Mouse (Mus musculus) urinary bladder, adult 18-20 months (tissue): ENCODE data around the gene Tpsg1.

Source experiments
- DNase-seq, 2 experiments: peaks; one replicate each; pipeline ENCODE4 v3.0.0; 2022; ENCODE audit warnings: low spot score in 2 of 2, mixed read lengths in 2 of 2

The Tpsg1 gene

GRCm38 (mm10) chr17:25368973-25369372 is at the start of gene Tpsg1:
Tpsg1 (plus strand) TSS chr17:25369273.
- DNase-seq: no peak

DNA sequence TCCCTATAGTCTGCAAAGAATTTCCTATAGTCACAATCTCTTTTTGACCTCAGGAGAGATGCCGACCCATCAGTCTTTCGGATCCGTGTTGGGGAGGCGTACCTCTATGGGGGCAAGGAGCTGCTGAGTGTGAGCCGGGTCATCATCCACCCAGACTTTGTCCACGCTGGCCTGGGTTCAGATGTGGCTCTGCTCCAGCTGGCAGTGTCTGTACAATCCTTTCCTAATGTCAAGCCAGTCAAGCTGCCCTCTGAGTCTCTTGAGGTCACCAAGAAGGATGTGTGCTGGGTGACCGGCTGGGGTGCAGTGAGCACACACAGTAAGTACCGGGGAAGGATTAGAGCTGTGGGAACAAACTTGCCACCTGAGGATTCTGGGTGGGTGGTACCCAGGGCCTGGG is 48.3 kb upstream of the Tpsg1 start:
- no peak for DNase-seq

- no peak for DNase-seq
Observed at GRCm38 (mm10) chr17:25322930-25323329, 46.1 kb upstream of the Tpsg1 start.

- no peak for DNase-seq
Observed at GRCm38 (mm10) chr17:25332321-25332720, 36.8 kb upstream of the Tpsg1 start.

DNA sequence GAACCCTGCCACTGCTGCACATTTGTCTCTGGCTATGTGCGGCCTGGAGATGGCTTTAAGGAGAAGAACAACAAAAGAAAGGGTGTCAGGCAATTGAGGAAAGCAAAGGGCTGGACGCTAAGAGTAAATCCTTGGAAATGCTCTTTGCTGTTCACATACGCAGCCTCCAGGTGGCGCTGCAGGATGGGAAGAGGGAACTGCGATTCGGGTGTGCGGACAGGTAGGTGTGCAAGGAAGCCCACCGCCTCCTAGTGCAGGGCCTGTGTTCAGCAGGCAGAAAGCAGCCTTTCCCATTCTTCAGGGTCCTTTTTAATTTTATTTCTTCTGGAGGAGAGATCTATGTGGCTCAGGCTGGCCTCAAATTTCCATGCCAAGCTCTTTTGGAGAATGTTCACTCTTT is 35.1 kb upstream of the Tpsg1 start:
- peak; percentile 7 to 27 for DNase-seq

DNA sequence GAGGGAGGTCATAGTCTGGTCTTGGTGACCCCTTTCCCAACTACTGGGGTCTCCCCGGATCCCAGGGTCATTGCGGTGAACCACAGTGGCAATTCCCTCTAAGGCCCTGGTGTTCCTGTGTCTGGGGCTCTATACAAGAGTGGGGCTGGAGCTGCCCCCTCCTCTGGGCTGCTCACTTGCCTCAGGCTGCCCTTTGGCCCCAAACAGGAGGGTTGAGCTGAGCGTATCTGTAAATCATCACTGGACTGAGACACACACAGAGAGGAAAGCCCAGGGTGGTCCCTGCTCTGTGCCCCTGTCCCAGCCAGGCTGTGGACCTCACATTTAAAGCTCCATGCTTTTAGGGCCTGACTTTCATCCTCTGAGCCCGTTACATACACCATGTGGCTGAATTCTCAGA is 30.9 kb upstream of the Tpsg1 start:
- DNase-seq: no peak

DNA sequence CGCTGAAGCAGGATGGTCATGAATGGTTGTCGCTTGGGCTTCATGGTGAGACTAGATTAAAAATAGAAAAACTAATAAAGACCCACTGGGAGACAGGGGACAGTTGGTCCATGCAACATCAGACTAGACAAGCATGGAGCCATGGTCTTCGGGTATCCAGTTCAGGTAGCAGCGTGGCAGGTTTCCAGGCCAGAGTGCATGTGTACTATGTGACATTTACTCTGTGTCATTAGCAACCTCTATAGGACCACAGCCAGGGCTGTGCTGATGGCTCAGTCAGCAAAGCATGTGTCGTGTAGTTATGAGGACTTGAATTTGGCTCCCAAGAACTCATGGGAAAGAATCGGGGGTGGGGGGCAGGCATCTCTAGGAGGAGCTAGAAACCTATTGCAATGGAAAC is 29.1 kb upstream of the Tpsg1 start:
- DNase-seq: no peak

GRCm38 (mm10) chr17:25341490-25341889 is 27.6 kb upstream of the Tpsg1 start:
- no peak for DNase-seq

DNA sequence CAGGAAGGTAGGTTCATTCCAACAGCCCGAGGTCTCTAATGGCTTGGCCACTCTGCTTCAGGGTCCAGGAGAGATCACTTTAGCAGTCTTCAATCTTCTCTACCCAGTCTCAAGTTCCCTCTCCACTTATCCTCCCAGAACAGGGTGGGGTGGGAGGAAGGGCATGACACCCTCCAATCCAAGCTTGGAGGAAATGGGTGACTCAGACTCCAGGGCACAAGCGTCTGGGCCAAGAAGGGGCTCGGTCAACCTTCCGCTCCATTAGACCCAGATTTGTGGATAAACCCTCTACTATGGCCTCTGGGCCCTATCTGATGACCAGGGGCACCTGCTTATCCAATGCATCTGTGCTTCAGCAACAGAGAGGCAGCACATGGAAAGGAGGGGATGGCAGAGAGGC is 23.6 kb upstream of the Tpsg1 start, which contains the start of gene Tpsab1:
TSS of gene Tpsab1 (minus strand) at position 101 of the 400 bp plus-strand sequence.
- no peak for DNase-seq

GRCm38 (mm10) chr17:25361291-25361690 is 7.8 kb upstream of the Tpsg1 start:
- no peak for DNase-seq

GRCm38 (mm10) chr17:25363726-25364125 is 5.3 kb upstream of the Tpsg1 start:
- peak in 1 of 2 experiments; percentile 32 for DNase-seq

DNA sequence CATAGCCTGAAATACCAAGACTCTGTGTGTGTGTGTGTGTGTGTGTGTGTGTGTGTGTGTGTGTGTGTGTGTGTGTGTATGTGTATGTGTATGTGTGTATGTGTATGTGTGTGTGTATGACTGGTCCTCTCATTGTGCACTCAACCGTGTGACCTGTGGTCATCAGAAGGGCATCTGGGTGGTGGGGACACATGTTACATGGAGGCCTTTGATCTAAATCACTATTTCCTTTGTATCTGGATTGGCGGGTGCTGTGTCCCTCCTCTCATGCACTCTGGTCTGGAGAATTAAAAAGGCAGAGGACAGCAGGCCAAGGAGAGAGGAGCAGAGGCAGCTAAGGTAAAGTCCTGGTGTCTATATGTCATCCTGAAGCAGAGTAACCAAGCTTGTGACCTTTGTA is 3.1 kb upstream of the Tpsg1 start, which contains the start of gene Tpsb2:
TSS of gene Tpsb2 (plus strand) at position 301 of the 400 bp plus-strand sequence.
- no peak for DNase-seq

DNA sequence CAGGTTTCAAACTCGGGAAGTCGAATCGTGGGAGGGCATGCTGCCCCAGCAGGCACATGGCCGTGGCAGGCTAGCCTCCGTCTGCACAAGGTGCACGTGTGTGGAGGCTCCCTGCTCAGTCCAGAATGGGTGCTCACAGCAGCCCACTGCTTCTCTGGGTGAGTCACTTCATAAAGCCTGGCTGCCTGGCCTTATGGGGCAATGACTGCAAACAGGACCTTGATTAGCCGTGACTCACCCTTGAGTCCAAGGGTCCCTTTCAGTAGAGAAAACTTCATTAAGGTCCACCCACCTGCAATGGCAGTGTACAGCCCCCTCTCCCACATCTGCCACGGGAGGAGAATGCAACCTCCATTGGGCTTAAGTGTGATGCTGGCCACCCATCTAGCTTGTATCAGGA is 3.4 kb downstream of the Tpsg1 start:
- no peak for DNase-seq

- no peak for DNase-seq
Observed at GRCm38 (mm10) chr17:25374011-25374410, 4.9 kb downstream of the Tpsg1 start.

DNA sequence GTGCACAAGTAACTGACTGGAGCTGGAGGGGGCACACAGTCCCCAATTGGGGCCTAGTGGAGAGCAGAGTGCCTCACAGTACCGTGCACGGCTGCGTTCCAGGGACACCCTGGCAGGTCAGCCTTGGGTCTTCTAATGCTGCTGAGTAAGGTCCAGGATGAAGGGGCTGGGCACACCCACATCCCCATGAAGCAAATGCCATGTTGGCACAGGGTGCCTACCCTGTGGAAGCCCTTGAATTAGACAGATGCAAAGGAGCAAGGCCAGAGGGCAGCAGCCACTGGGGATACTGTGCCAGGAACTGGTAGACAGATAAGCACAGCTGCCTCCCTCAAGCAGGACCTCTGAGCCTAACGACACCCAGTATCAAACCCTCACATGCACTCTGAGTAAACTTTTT is 25.5 kb downstream of the Tpsg1 start:
- DNase-seq: no peak

DNA sequence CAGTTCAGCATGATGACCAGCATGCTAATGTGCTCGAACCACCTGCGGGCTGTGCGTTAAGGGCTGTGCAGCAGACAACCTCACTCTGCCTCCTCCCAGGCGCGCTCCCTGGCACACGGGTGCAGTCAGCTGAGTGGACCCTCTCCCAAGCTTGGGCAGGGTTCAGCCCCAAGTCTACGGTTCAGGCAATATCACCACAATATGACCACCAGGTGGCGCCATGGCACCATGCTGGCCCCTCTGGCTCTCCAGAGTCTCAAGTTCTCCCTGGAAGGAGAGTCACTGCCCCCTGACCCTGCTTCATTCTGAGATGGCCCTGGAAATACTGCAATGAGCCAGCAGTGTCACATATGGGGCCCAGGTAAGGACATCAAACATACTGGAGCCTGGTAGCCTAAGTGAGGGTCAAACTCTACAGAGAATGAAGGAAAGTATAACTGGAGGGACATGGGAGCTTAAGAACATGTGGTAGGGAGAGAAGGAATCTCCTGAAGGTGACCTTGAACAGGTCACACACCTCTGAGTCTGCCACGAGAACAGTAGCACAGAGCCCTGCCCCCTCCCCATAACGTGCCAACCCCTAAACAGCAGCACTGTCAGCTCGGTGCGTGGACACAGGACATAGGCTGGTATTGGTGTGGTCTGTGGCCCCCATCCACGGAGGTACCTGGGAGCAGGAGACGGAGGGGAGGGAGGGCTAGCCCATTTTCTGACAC is 28.9 kb downstream of the Tpsg1 start:
- DNase-seq: peak; percentile 39 to 67

GRCm38 (mm10) chr17:25398520-25398838 is 29.4 kb downstream of the Tpsg1 start:
- DNase-seq: no peak

GRCm38 (mm10) chr17:25400443-25400842 is 31.4 kb downstream of the Tpsg1 start:
- no peak for DNase-seq

GRCm38 (mm10) chr17:25401491-25401890 is 32.4 kb downstream of the Tpsg1 start:
- DNase-seq: no peak

- DNase-seq: no peak
Observed at GRCm38 (mm10) chr17:25402224-25402623, 33.2 kb downstream of the Tpsg1 start.

DNA sequence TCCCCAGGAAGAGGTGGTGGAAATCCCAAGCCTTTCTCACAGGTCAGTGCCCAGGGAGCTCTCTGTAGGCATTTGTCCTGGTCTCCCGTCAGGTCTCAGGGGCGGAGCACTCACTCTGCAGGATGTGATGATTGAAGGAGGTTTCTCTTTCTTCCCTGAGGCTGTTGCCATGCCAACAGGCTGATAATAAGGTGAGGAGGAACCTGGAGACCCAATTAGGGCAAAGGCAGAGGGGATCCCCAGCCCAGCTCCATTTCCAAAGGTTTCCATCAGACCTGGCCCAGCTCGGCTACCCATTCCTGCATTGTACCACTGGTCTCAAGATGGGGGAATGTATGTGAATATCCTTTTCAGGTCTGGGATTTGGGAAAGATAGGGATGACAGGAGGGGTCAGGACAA is 35.1 kb downstream of the Tpsg1 start:
- DNase-seq: no peak

DNA sequence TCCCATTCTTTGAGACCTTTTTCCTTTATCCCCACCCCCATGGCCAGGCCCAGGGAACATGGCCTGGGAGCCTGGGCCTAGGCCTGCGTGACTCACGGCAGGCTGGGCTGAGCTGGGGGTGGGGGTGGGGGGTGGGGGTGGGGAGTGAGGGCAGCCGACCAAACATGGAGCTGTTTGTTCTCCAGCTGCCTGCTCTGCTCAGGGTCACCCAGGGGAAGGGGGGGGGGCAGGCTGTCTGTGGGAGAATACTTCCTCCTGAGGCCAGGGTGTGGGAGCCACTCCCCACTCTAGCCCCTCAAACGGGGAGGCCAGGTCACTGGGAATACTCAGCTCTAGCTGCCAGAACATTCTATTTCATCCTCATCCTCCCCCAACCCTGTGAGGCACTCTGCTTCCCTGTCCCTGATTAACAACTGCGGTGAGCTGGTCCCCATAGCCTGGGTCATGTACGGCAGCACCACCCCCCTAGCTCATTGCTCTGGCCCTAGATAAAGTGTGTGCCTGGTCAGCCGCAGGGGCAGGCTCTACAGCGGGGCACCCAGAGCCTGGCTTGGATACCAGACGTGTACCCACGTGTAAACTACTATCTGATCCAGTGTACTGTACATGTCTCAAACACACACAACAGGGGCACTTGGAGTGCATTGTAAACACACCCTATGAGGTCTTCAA is 36.3 kb downstream of the Tpsg1 start:
- DNase-seq: no peak

GRCm38 (mm10) chr17:25406011-25406441 is 37.0 kb downstream of the Tpsg1 start:
- DNase-seq: no peak
